Mouse (Mus musculus) cerebellum, adult 11-12 months (tissue): ENCODE measurements around the gene Fbxo28.

Source experiments
- DNase-seq: peaks from one replicate; pipeline ENCODE4 v3.0.0; 2022

The Fbxo28 gene

DNA sequence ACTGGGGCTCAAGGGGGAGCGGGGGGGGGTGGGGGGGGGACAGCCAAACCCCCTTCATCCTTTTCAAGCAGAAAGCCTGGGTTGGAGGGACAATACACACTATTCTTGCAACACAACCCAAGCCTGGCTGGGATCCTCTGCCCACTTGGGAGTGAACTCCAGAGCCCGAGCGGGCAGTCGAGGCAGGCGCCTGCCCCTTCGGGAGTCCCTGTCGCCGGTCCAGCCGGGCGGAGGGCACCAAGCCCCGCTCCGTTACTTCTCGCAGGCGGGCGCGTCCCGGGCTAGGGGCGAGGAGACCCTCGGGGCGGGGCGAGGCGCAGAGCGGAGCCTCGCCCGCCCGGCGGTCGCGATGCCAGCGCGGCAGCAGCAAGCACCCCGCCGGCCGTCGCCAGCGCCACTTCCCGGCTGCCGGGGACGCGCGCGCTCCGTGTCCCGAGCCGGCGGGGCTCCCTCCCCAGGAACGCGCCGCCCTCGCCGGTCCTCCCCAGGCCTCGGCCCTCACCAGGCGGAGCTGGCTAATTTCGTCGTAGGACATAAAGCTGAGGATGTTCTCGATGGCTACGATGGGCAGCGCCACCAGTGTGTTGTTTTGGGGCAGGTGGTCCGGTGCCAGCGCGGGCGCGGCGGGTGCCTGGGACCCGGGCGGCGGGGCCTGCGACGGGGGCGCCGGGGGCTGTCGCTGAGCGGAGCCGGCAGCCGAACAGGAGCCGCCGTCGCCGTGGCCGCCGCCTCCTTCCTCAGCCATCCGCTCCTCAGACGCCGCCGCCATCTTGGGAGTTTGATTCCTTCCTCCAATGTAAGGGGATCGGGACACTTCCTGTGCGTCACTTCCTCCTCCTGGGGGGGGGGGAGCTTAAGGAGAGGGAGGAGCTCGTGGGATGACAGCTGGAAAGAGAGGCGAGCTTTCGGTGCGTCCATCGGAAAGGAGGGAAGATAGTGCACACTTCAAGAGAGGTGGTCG, at the start of gene Fbxo28:
TSS of gene Fbxo28 (minus strand) at position 809 of the 961 bp plus-strand sequence.
- DNase-seq = peak; percentile 86

DNA sequence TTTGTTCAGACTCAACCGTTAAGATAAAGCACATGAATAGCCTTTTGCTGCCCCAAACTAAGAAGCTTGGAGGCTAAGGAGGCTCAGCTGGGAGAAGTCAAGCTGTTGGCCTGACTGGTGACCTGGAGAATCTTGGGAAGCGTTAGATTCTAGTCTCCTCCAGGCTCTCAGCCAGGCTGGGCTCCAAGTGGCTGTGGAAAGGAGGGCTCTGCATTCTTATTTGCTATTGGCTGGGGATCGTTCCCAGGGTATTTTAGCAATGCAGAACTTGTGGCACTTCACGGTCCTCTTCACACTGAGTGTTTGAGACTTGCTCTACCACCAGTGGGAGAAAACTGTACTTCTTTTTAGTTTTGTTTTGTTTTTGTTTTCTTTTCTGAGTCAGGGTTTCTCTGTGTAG, 47.3 kb upstream of the Fbxo28 start:
- no peak for DNase-seq

DNA sequence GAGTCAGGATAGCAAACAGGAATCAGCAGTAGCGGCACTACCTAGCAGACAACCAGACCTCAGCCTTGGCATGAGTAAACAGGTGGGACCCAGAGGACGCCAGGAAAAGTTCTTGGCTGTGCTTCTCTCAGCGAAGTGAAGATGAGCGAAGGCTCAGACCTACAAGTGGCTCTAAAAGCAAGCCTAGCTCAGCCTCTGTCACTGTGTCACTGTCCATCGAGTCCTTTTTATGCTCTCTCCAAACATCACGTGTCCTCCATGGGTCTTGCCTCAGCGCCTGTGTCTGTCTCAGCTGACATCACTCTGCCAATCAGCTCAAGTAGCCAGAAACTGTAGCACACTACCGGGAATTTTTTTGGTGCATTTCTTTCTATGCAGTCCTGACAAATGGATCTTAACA, 45.0 kb upstream of the Fbxo28 start:
- DNase-seq = no peak

DNA sequence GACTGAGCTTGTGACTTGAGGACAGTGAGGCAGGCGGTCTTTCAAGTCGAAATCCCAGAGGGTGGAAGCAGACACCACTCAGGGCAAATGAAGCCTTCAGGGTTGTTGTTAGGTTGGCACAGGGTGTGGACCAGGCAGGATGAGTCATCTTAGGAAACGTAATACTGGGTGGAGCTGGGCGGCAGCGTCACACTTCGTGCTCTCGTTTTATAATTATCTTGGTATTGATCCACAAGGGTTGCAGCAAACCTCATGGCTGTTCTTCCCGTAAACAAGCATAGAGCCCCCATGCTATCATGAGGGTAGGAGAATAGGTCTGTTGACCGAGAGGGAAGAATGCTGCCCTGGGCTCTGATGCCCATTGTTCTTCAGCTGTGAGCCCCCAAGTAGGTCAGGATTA, 41.7 kb upstream of the Fbxo28 start:
- no peak for DNase-seq

GRCm38 (mm10) chr1:182381327-182381726, 39.9 kb upstream of the Fbxo28 start:
- DNase-seq = no peak

DNA sequence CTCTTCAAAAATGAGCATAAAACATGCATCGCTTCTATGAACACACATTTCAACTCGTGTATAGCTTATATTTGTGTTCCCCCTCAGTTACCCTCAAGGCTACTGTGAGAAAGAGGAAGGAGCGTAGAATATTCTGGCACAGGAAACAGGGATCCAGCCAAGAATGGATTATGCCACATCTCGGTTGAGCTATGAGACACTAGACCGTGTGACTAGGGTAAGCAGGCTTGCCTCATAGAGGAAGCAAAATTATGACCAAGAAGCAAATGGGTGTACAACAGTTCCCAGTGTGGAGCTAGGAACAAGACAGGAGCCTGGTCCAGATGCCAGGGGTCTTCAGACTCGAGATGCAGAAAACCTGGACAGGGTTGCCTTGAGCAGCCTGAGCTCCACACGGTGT, 39.3 kb upstream of the Fbxo28 start:
- DNase-seq = no peak

GRCm38 (mm10) chr1:182378876-182379275, 37.4 kb upstream of the Fbxo28 start:
- DNase-seq = no peak

- DNase-seq = no peak
These were observed 36.9 kb upstream of the Fbxo28 start for GRCm38 (mm10) chr1:182378205-182378835.

GRCm38 (mm10) chr1:182377519-182377918, 36.1 kb upstream of the Fbxo28 start:
- no peak for DNase-seq

DNA sequence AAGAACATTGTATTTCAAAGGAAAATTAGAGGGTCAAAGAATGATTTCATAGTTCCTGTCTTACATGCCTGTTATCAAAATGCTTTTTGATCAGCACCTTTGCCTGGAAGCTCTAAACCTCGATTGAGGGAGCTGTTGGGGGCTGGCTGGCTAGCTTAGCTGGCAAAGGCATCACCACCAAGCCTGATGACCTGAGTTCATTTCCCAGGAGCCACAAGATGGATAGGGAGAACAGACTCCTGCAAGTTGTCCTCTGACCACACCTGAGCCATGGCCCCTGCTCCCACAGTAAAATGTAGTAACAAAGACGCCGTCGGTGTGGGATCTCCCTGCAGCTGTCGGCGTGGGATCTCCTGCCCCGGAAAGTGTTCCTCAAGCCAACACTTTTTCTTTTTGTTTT, 35.4 kb upstream of the Fbxo28 start:
- DNase-seq = peak; percentile 22

- DNase-seq = peak; percentile 81
These were observed 34.8 kb upstream of the Fbxo28 start for GRCm38 (mm10) chr1:182376221-182376620.

DNA sequence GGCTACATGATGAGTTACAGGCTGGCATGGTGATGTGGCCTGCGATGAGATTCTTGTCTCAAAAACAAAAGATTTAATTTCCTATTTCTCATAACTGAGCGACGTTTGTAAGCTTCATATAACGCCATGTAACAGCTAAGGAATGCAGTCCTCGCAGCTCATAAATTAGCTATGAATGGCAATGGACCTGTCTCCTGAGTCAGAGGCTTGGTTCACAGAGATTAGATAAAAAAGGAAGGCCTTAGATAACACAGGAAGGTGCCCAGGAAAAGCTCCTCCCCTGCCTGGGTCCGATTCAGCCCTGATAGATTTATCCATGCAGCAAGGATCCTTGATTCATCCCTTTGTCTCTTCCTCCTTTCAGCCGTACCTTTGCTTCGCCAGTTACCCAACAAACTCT, 30.5 kb upstream of the Fbxo28 start:
- DNase-seq = no peak

DNA sequence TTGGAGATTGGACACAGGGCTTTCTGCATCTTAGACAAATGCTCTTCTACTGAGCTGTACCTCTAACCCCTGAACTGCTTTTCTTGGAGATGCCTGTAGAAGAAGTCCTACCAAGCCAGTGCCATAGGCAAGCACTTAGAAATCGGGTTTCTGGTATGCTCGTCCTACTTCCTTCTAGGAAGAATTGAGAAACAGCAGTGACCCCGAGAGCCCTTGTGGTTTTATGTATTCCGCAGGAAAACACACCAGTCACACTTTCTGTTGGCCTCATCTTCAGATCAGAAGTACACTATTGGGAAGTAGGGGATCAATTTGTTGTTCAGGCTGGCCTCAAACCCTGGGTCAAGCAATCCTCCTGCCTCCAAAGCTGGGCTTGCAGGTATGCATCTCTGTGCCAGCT, 28.0 kb upstream of the Fbxo28 start:
- DNase-seq = no peak

GRCm38 (mm10) chr1:182368782-182369181, 27.4 kb upstream of the Fbxo28 start:
- no peak for DNase-seq

DNA sequence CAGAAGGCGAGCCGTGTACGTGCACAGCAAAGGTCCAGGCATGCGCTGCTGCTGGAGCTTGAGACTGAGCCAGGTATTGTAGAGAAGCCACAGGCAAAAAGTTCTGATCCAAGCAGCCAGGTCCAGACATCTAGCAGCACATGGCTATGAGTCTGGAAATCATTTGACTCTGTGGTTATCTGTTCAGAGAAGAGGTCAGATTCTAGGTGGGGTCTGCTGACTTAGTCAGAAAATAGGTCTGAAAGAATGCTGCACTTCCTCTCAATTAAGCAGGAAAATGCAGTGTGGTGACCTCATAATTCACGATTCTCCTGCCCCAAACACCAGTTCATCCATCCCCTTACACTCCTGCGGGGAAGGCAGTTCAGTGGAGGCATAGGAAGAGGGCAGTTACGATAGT, 26.9 kb upstream of the Fbxo28 start:
- no peak for DNase-seq

DNA sequence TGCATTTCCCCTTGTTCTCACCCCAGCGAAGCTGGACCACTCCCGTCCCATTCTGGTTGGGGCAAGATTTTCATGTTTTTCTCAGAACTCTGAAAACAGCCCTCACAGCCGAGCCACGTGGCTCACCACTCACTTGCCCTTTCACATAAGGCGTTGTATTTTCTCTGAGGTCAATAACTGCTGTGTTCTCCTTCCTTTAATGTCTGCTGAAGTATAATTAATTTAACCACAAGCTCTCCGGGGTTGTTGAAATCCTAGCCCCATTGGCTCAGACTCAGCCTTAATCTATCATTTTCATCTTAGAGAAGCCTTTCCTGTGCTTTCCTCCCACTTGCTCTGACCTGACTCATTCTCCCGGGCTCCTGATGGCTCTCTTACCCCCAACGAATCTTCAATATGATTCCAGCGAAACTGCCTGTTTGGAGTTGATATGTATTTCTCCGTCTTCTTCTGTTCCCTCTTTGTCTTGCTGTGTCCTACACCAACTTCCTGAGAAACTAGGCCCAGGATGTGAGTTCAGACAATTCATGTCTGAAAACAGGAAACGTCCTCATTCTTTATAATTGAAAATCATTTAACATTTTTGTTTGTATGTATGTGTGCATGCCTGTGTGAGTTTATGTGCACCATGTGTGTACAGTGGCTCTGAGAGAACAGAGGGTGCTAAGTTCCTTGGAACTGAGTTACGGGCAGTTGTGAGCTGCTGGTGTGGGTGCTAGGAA, 22.4 kb upstream of the Fbxo28 start:
- no peak for DNase-seq

- no peak for DNase-seq
These were observed 21.3 kb upstream of the Fbxo28 start for GRCm38 (mm10) chr1:182362703-182363102.

- no peak for DNase-seq
These were observed 16.7 kb upstream of the Fbxo28 start for GRCm38 (mm10) chr1:182358133-182358532.

GRCm38 (mm10) chr1:182354504-182355147, 13.2 kb upstream of the Fbxo28 start:
- no peak for DNase-seq

GRCm38 (mm10) chr1:182349557-182349956, 8.1 kb upstream of the Fbxo28 start:
- DNase-seq = no peak

GRCm38 (mm10) chr1:182346491-182346890, 5.1 kb upstream of the Fbxo28 start:
- DNase-seq = no peak

DNA sequence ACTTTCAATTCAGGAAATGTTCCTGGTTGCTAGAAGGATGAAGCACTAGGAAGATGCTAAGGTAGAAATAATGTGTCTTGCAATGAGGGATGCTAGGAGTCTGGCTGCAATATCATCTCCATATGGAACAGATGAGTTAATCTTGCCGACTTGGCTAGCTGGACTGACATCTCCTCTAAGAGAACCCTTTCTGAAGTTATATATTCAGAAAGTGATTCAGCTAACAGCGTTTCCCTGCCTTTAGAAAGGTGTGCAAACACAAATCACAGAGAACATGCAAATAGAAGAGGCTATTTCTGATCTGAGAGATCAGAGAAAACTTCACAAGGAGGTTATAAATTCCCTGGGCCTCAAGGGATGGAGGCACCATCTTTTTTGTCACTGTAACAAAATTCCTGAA, 4.4 kb upstream of the Fbxo28 start:
- no peak for DNase-seq

DNA sequence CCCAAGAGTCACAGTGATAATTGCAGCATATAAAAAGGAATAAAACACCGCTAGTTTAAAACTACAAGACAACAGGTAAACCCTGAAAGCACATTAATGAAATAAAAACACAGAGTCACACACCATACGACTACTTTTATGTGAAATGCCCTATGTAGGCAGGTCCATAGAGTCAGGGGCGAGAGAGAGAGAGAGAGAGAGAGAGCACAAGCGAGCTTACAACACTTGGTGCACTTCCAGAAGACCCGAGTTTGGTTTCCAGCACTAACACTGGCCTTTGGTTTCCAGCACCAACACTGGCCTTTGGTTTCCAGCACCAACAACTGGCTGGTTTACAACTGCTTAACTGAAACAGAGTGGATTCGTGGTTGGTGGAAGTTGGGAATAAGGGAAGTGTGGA, 564 bp upstream of the Fbxo28 start:
- peak; percentile 25 for DNase-seq
